Mouse (Mus musculus) cerebellum, postnatal 4 days (tissue): Measurements from ENCODE around the gene Fbn1.
A peak's percentile ranks its signal among the peaks of the same experiment; 100 is the strongest.

Source experiments
- DNase-seq, 2 experiments: peaks; one replicate each; pipeline ENCODE4 v3.0.0; 2022; ENCODE audit warnings: low spot score in 2 of 2, mixed read lengths in 1 of 2

Fbn1 gene

DNA sequence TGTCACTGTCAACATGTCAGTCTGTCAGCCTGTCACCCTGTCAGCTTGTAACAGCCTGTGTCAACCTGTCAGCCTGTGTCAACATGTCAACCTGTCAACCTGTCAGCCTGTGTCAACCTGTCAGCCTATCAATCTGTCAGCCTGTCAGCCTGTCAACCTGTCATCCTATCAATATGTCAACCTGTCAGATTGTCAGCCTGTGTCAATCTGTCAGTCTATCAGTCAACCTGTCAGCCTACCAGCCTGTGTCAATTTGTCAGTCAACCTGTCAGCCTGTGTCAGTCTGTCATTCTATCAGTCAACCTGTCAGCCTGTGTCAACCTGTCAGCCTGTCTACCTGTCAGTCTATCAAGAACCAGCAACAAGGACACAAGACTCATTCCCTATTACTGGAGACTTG, 6.3 kb downstream of the Fbn1 start:
- DNase-seq: no peak

DNA sequence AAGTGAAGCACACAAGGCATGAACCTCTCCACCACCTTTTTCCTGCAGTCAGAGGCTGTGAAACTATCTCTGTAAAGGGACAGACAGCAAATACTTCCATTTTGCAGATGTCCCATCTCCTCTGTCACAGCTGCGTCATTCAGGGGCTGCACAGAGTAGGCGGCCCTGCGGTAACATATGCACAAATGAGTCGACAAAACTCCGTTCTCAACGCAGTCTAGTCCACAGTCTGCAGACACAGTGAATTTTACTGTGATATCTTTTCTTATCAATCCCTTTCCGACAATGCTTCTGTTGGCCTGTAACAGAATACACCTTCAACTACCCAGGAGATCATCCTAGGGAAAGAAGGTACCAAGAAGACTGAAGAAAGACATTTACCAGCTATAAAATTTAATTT, 9.6 kb downstream of the Fbn1 start:
- no peak for DNase-seq

DNA sequence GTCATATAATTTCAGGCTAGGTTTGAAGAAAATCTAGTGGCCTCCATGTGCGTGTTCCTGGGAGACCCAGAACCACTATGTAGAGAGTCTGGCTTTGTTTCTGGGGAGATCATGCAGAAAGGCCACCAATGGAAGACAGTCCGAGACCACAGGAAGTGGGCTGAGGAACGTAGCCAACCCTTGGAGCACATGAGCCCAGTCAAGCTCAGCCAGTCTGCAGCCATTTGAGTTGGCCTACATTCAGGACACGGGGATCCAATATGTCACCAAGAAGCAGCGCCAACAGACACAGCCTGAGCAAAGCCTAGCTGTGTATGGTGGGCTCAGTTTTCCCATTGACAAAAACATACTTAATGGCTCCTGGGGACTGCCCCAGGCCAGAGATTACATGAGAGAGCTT, 11.1 kb downstream of the Fbn1 start:
- peak in 1 of 2 experiments; percentile 42 for DNase-seq

DNA sequence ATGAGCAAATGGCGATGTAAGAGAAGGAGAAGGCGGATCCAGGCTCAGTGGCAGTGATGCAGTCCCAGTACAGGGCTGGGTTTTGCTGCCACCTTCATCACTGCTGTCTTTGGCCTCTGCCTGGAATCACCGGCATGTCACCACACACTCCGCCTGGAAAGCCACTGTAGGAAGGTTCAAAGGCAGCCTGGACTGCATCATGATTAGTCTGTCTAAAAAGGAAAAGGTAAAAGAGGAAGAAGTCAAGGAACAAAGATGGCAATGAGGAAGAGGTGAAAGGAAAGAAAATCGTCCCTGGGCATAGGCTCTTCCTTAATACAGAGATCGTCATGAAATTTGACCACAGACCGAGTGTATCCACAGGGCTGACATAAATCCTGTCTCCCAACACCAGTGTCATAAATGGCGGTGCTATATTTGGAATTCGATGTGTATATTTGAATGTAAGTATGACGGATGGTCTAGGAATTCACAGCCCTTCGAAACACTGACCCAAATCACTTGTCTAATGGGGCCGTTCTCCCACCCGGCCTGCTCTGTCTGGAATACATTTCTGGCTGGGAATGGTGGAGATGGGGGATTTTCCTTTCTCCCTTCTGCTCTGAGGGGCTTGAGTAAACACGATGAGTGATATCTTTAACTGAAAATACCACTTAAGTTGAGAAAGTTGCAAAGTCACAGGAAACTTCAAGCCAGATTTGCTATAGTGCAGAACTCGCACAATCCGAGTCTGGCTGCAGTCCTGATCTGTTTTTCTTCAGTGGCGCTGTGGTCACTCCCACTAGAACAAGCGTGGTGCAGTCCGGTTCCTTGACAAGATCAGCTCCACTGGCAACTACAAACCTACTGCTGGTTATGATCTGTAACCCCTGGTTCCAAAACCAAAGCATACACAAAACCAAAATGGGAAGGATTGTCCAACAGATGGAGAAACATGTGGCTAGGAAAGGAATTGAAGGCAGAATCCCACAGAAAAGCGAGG, 12.7 kb downstream of the Fbn1 start:
- no peak for DNase-seq

DNA sequence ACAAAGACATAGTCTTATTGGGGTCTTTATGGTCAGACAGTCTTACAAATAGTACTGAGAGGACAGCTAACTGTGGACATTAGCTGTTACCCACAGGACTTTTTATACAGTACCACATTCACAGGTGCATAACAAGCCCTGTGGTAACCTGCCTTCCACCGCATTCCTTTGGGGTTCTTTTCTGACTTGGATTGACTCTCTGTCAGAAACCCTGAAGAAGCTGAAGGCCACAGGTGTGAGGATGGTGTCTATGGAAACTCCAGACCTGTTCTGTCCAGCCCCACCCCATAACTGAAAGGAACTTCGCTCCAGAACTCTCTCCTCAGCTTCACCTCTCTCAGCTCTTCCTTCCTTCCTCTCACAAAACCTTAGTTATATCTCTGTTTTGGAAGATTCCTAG, 13.5 kb downstream of the Fbn1 start:
- no peak for DNase-seq

DNA sequence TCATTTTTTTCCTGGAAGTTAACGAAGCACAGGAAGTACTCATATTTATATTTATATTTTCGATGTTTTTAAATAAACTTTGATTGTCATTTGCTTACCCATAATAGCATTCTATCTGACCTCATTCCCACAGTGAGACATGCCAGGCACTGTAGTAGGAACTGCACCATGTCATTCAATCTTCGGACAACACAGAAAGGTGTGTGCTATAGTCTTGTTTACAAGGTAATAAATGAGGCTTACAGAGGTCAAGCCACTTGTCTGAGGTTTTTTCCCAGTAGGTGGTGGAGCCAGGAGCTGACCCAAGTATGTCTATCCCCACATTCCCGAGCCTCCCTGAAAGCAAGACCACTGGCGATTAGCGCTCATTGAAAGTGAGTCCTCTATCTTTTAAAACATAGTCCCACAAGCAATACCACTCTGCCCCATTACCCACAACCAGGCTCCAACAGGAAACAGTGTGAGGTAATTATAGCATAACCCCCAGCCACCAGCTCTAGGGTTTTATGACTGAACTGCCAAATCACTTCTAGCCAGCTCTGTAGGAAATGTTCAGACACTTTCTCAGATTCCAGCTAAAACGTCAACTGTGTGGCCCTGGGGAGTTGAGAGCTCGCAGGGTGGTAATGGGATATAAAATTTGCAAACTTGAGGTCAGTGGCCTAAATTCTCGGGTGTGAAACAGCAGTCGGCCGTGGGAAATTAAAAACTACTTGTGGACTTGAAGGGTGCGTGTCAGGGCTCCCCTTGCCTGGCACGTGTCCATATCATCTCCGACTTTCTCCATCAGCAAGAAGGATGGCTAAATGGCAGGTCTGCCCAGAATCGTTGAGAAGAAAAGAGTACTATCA, 15.5 kb downstream of the Fbn1 start:
- DNase-seq: no peak

DNA sequence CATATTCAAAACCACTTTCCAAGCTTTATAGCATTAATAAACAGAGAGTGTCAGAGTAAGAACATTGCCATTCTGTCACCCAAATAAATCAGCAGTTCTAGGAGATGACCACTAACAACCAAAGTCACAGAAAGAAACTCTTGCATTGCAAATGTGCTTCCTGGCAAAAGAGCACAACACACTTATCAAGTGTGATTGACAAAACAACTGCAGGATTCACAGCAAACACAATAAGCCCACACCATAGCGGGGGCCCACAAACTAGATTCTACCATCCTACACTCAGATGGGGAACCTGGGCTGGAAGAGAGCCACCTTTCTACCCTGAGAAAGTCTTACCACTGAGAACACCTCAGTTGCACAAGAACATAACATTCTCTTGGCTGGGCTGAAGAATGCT, 17.8 kb downstream of the Fbn1 start:
- no peak for DNase-seq

DNA sequence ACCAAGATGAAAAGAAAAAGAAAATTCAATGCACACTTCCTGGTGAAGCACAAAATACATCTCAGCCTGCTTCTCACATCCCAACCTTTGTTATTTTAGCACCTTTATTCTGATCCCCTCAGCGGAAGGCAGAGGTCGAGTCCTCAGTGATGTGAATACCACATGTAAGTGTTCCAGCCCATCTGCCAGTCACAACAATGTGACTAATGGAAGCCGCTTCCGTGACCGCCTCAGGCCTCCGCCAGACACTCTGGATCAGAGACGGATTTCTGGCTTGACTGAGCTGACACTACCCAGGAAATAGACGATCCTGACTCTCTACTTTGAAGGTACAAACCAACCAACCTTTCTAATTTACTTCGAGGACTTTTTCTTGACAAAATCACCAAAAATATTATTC, 22.9 kb downstream of the Fbn1 start:
- no peak for DNase-seq

DNA sequence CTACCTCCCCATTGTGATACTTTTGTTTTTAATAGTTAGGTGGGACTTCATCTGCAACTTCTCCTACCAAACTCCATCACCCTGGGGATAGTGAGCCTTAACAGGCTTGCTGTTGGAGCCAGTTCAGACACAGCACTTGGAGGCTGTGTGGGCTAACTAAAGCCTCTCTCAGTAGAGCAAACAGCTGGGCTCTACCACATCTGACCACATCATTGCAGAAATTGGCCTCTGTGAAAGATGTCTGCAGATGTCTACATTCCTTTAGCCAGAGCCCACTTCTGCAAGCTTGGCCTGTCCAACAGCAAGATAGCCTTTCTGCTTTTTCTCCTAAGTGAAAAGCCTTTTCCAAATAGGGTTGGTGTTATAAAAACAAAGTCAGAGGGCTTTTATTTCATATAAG, 23.6 kb downstream of the Fbn1 start:
- no peak for DNase-seq

DNA sequence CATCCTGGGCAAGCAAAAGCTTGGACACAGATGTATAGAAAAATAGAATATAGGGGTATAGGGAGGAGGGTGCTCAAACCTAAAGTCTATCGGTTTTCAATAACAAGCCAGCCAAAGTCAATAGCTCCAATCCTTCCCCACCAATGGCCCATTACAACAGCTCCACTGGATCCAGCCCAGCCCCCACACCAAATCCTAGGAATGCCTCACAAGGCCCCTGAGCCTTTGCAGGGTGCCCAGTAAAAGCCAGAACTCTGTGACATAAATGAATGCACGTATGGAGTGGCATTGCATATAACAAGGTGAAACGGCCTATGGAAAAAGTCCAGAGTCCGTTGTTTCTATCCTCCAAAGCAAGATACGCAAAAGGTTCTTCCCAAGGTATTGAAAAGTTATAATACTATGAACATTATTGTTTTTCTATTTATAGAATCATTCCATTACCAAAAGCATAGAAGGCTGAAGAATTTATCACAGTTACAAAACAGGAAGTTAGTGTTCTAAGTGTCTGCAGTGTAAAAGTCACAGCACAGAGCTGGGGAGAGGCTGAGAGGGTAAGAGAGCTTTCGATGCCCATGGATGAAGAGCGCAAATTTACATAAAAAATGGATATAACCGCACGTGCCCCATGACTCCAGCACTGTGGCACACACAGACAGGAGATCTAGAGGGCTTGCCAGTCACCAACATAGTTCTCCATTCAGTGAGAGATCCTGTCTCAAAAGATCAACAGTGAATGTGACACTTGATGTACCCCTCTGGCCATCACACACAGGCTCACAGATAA, 26.1 kb downstream of the Fbn1 start:
- DNase-seq: no peak

DNA sequence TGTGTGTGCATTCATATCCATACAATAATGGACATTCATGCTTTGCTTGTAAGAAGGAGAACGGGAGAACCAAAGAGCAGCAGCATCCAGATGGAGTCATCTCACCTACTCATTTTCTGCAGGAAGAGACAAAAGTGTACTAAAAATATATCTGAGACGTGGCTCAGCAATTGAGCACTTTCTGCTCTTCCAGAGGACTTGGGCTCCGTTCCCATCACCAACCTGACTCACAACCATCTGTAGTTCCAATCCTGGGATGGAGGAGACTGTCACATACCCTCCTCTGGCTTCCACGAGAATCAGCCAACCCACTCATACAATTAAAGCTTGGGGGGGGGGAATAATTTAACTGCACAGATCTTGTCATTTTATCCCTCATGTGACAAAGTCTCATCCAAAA, 26.7 kb downstream of the Fbn1 start:
- no peak for DNase-seq

DNA sequence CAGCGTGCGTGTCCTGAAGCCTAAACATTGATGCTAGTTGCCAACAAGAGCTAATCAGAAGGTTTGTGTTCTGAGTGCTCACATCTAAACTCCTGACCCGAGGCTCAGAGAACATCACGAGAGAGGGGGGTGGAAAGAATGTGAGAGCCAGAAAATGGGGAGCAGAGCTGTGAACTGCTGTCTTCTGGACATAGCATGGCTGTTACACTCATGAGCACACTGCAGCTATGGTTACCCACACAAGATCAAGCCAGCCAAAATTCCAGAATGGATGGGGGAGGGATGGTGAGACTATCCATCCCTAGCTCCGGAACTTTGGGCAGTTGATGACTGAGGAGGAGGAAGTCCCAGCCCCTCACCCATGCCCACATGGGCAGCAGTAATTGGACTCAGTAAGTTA, 27.7 kb downstream of the Fbn1 start:
- no peak for DNase-seq

DNA sequence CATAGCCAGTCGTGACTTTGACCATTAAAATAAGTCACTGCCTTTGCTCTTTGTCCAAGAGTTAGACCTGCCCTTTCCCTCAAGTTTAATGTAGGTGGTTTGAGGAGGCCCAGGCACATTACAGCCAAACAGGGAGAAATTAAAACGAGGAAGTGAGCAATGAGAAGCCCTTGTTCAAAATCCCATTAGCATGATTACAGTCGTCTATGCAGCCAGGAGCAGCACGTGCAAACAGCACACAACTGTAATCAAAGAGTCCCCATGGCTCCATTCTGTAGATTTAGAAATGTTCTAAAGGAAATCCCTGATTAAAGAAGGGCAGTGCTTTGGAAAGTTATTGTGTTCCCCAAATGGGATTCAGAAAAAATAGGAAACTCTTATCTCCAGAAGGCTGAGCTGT, 29.1 kb downstream of the Fbn1 start:
- DNase-seq: no peak

DNA sequence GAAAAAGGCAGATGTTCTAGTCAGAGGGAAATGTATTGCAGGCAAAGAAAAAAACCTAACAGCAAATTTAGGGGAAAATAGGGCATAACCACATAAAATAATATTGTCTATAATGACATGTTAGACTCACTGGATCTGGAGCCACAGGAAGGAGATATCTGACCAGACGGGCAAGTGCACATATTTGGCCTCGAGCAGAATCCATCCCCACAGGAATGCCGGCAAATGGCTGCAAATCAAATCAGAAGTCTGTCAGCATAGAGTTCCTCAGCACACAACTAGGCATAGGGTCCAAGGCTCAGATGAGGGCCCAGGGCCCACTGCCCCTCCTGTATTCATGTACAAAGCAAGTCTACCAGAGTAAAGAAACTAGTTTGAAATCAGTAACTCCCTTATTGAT, 30.4 kb downstream of the Fbn1 start:
- DNase-seq: no peak

DNA sequence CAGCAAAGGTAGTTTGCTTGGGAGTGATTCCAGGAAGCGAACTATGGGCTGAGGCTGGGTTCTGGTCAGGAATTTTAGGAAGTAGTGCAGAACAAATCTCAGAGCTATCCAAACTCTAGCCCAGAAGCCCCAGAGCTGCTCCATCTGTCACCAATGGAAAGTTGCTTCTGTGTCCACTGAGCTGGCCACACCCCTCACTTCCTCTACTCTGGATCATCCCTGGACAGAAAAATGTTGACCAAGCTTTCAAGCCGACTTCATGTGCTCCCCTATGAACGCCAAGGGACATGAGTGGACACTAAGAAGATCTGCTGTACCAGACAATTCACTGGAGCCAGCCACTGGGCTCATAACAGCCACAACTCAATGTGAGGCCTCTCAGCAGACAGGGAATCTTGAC, 31.6 kb downstream of the Fbn1 start:
- no peak for DNase-seq

DNA sequence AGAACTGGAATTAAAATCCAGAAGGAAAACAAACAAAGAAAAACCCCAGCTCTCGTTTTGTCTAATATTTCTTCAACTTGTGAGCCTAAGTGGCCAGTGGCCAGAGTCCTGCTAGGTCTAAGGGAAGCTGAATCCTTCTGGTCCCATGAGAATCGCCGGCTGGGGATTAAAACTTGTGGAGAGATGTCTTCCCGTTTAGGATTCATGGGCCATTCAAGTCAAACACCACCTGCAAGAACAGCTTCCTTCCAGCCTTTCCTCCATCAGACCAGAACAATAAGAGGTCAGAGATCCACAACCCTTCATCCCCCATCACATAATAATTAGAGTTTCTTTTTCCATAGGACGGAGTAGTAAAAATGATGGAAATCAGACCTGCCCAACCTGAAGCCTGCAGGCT, 33.1 kb downstream of the Fbn1 start:
- DNase-seq: no peak

DNA sequence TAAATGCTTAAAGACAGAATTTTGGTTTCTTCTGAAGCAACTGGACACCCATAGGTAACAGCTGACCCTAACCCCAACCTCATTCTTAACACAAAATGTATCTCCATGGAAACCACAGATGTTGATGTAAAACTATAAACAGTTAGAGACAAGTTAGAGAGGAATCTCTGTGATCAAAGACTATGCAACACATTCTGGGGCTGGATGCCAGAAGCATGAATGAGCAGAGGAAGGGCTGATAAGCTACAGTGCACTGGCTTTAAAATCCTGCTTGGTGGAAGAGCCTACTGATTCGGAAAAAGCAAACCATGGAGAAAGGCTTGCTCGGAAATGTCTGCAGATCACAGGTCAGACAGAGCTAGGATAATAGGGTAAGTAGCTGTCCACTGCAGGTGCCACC, 34.6 kb downstream of the Fbn1 start:
- no peak for DNase-seq

DNA sequence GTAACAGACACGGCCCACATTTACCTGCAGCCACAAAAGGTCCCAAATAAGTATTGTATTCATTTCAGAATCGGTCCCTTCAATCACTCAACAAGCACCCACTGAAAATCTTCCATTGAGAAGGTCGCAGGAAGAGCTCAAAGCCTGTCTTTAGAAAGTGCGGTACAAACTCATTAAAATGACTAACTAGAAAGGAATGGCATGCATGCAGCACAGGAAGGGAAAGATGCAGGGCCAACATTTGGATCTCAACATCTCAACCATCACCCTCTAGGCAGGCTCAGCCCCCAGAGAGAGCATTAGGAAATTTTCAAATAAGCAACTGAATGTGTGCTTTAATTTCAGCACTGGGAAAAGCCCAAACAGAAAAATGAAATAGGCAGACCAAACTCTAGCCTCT, 36.1 kb downstream of the Fbn1 start:
- DNase-seq: no peak

DNA sequence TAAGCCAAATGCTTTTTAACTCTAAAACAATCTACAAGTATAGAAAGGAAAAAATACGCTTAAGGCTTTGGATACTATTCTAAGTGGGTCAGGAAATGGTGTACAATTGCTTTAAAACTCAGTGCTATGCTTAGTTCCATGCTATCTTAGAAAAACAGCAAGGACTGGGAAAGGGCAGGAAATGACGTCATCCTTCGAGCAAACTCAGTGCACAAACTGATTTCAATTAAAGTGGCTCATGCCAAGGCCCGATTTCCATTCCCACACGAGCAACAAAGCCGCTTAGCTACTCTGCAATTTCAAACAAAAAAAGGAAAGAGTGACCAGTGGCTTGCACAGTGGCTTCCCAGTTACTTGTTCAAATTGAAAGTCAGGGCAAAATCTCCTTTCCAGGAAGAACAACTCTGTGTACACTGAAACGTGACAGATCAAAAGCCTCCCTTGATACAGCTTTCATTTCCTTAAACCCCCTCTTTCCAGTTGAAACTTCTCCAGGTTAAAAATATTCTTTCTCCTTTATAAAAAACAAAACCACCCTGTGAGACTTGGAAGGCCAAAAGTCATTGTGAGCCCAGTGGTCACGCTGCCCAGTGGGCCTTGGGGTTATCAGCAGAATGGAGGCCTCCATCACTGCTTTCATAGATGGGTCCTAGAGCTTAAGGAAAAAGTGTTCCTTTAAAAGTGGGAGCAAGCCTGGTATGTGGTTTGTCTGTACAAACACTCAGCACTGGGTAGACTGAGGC, 37.1 kb downstream of the Fbn1 start:
- DNase-seq: no peak

DNA sequence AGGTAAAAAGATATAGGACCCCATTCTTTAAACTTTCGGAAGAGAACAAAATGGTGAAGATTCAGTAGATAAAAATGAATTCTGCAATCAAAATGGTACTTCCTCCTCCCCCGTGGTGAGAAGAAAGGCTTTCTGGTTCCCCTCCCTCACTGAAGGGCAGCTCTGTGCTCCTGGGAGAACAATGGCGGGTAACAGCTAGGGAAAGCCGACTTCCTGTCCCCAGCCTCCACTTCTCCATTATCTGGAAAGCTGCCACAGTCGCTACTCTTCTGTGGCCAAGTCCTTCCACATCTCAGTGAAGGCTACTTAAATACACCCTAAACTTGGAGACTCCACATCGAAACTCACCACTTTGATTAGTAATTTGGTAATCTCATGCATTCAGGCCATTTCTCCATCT, 43.8 kb downstream of the Fbn1 start:
- DNase-seq: no peak

DNA sequence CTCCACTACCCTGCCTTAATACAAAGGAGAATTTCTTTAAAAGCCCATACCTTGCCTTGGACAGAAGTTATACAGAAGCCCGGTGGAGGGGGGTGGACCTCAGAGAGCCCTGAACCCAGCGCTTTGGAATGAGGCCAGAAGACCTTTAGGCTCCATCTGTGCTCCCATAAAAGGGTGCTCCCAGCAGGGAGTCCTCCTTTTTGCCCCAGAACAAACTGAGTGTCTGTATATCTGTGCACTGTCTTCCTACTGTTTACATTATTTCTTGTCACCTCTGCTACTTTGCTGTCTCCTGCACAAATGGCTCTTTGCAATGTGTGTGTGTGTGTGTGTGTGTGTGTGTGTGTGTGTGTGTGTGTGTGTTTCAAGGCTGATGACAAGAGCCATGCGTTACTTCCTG, 48.7 kb downstream of the Fbn1 start:
- DNase-seq: no peak
